Mouse (Mus musculus): ENCODE data around the gene Fibp. TPM values are rescaled to one million over a fixed set of nuclear protein-coding genes. Genes with fewer than 3 reads are reported as not detected.

The Fibp gene
- polyA plus RNA-seq, 1 experiment, result 88.6 TPM

GRCm38 (mm10) chr19:5426640-5427290 is 33.6 kb upstream of the Fibp start:
- 90% methylated on average over 13 of the region's 13 CpGs for WGBS
- no peak for TF ChIP-seq POLR2A (IDR thresholded peaks at IDR 0.05; ENCODE audit: borderline replicate concordance, control insufficient read depth, low read depth, low read length)
- TF ChIP-seq CTCF (IDR thresholded peaks at IDR 0.05; ENCODE audit: control insufficient read depth, insufficient read depth, low read length), result no peak
- no peak overlapping the region for H3K27ac ChIP-seq (ENCODE audit: control insufficient read depth, insufficient read depth, low read depth, low read length, poor library complexity)
- H3K4me1 ChIP-seq (ENCODE audit: control insufficient read depth, insufficient read depth, low read length), result no peaks in the 10 kb centered on the region; the same call in 1 of the 2 replicates
- H3K4me3 ChIP-seq (replicated peaks; ENCODE audit: control insufficient read depth, low read depth, low read length), result no peak overlapping the region

GRCm38 (mm10) chr19:5428083-5428482 is 32.3 kb upstream of the Fibp start:
- Histone ChIP-seq H3K4me3 (replicated peaks; ENCODE audit: control insufficient read depth, low read depth, low read length) (no peak overlapping the region), H3K4me1 (ENCODE audit: control insufficient read depth, insufficient read depth, low read length) (no peaks in the 10 kb centered on the region; the same call in 1 of the 2 replicates), H3K27ac (ENCODE audit: control insufficient read depth, insufficient read depth, low read depth, low read length, poor library complexity) (no peak overlapping the region)
- TF ChIP-seq CTCF (IDR thresholded peaks at IDR 0.05; ENCODE audit: control insufficient read depth, insufficient read depth, low read length), result no peak
- whole genome bisulfite sequencing, result 61% methylated on average over 2 of the region's 2 CpGs

DNA sequence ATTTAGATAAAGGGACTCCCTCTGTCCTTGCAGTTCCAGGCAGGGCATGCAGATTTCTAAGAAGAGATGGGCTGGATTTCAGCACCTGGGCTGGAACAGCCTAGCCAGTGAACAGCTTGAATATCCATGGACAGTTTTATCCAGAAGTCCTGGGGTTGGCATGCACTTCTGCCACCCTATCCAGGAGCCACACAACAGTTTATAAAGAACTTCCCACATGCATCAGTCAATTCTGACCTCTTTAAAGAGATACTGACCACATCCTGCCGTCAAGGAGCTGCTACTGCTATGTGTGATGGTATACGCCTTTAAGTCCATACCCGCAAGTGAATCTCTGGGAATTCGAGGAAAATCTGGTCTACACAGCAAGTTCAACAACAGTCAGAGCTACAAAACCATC is 31.2 kb upstream of the Fibp start:
- Histone ChIP-seq H3K27ac (ENCODE audit: control insufficient read depth, insufficient read depth, low read depth, low read length, poor library complexity) (no peak overlapping the region), H3K4me3 (replicated peaks; ENCODE audit: control insufficient read depth, low read depth, low read length) (no peak overlapping the region), H3K4me1 (ENCODE audit: control insufficient read depth, insufficient read depth, low read length) (no peaks in the 10 kb centered on the region; the same call in 1 of the 2 replicates)
- TF ChIP-seq CTCF (IDR thresholded peaks at IDR 0.05; ENCODE audit: control insufficient read depth, insufficient read depth, low read length) (no peak), POLR2A (IDR thresholded peaks at IDR 0.05; ENCODE audit: borderline replicate concordance, control insufficient read depth, low read depth, low read length) (no peak)
- WGBS, result 69% methylated on average over 4 of the region's 4 CpGs

GRCm38 (mm10) chr19:5429806-5430205 is 30.6 kb upstream of the Fibp start:
- TF ChIP-seq POLR2A (IDR thresholded peaks at IDR 0.05; ENCODE audit: borderline replicate concordance, control insufficient read depth, low read depth, low read length) (no peak), CTCF (IDR thresholded peaks at IDR 0.05; ENCODE audit: control insufficient read depth, insufficient read depth, low read length) (no peak)

GRCm38 (mm10) chr19:5430408-5430807 is 30.0 kb upstream of the Fibp start:
- H3K4me1 ChIP-seq (ENCODE audit: control insufficient read depth, insufficient read depth, low read length), result no peaks in the 10 kb centered on the region; the same call in 1 of the 2 replicates
- 53% methylated on average over 1 of the region's 1 CpGs for WGBS
- no peak overlapping the region for H3K27ac ChIP-seq (ENCODE audit: control insufficient read depth, insufficient read depth, low read depth, low read length, poor library complexity)
- TF ChIP-seq POLR2A (IDR thresholded peaks at IDR 0.05; ENCODE audit: borderline replicate concordance, control insufficient read depth, low read depth, low read length), result no peak
- TF ChIP-seq CTCF (IDR thresholded peaks at IDR 0.05; ENCODE audit: control insufficient read depth, insufficient read depth, low read length), result no peak
- no peak overlapping the region for H3K4me3 ChIP-seq (replicated peaks; ENCODE audit: control insufficient read depth, low read depth, low read length)

More at GRCm38 (mm10) chr19:5429806-5430205, 30.6 kb upstream of the Fibp start:
- Histone ChIP-seq H3K4me1 (ENCODE audit: control insufficient read depth, insufficient read depth, low read length) (no peaks in the 10 kb centered on the region; the same call in 1 of the 2 replicates), H3K27ac (ENCODE audit: control insufficient read depth, insufficient read depth, low read depth, low read length, poor library complexity) (no peak overlapping the region), H3K4me3 (replicated peaks; ENCODE audit: control insufficient read depth, low read depth, low read length) (no peak overlapping the region)
- 80% methylated on average over 8 of the region's 8 CpGs for WGBS

DNA sequence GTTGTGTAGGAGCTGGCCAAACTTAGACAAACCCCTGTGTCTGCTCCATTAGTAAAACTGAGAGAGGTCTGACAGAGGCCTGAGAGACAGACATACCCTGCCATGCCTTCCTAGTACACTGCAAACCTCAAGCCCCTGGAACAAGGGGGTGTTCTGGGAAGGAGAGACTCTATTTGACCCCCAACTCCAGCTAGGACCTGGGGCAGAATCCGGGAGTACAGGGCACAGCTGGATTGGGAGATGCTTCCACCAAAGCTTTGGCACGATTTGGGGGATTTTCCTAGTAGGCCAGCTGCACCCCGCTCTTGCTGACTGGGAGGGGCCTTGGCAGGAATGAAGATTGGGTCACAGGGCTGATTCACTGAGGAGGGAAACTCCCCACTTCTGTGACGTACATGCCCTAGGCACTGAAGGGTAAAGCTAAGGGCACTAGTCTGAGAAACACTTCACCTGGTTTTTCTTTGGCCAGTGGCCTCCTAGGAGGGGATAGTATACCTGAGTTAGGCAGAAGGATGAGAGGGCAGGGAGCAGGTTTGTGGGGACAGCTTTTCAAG is 28.4 kb upstream of the Fibp start:
- Histone ChIP-seq H3K27ac (ENCODE audit: control insufficient read depth, insufficient read depth, low read depth, low read length, poor library complexity) (no peak overlapping the region), H3K4me1 (ENCODE audit: control insufficient read depth, insufficient read depth, low read length) (no peaks in the 10 kb centered on the region; the same call in 1 of the 2 replicates), H3K4me3 (replicated peaks; ENCODE audit: control insufficient read depth, low read depth, low read length) (no peak overlapping the region)
- TF ChIP-seq CTCF (IDR thresholded peaks at IDR 0.05; ENCODE audit: control insufficient read depth, insufficient read depth, low read length) (no peak), POLR2A (IDR thresholded peaks at IDR 0.05; ENCODE audit: borderline replicate concordance, control insufficient read depth, low read depth, low read length) (no peak)
- WGBS, result 68% methylated on average over 4 of the region's 4 CpGs

GRCm38 (mm10) chr19:5432992-5433852 is 27.2 kb upstream of the Fibp start:
- whole genome bisulfite sequencing, result 1% methylated on average over 16 of the region's 16 CpGs
- no peaks in the 10 kb centered on the region; the same call in 1 of the 2 replicates for H3K4me1 ChIP-seq (ENCODE audit: control insufficient read depth, insufficient read depth, low read length)
- H3K27ac ChIP-seq (ENCODE audit: control insufficient read depth, insufficient read depth, low read depth, low read length, poor library complexity), result peak overlapping the region; percentile 62
- TF ChIP-seq CTCF (IDR thresholded peaks at IDR 0.05; ENCODE audit: control insufficient read depth, insufficient read depth, low read length) (peak; percentile 27; the same call in 1 of the 2 replicates), POLR2A (IDR thresholded peaks at IDR 0.05; ENCODE audit: borderline replicate concordance, control insufficient read depth, low read depth, low read length) (no peak)
- peak overlapping the region; percentile 73 for H3K4me3 ChIP-seq (replicated peaks; ENCODE audit: control insufficient read depth, low read depth, low read length)

DNA sequence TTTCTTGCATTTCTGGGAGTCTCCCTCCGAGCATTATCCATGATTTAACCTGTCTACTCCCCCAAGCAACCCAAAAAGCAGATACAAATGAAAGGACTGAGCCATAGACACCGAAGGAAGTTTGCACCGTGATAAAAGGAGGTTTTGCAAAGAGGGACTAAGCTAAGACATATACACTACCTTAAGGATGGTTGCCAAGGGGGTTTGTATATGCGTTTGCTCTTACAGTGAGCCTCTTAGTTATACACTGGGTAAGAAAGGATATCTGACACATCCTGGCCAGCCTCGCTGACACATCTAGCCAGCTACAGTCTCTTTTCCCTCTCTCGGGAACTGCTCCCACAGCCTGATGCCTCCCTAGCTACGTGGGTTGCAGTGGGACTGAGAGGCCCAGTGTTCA is 26.5 kb upstream of the Fibp start:
- TF ChIP-seq CTCF (IDR thresholded peaks at IDR 0.05; ENCODE audit: control insufficient read depth, insufficient read depth, low read length) (no peak), POLR2A (IDR thresholded peaks at IDR 0.05; ENCODE audit: borderline replicate concordance, control insufficient read depth, low read depth, low read length) (no peak)
- Histone ChIP-seq H3K4me1 (ENCODE audit: control insufficient read depth, insufficient read depth, low read length) (no peaks in the 10 kb centered on the region; the same call in 1 of the 2 replicates), H3K4me3 (replicated peaks; ENCODE audit: control insufficient read depth, low read depth, low read length) (peak overlapping the region; percentile 73), H3K27ac (ENCODE audit: control insufficient read depth, insufficient read depth, low read depth, low read length, poor library complexity) (no peak overlapping the region)
- 50% methylated on average over 7 of the region's 7 CpGs for WGBS

Measured in bone marrow, adult 2 months (tissue).